Mouse (Mus musculus) spleen, adult 2 months (tissue): ENCODE data around the gene Moap1. TPM values are rescaled to one million over a fixed set of nuclear protein-coding genes. Genes with fewer than 3 reads are reported as not detected.

Experiments
- DNase-seq, 2 experiments: peaks; one replicate each; pipeline versions ENCODE4 v3.0.0 to v3.0.0-alpha.2; 2012 to 2021; ENCODE audit warnings: low spot score in 2 of 2, low read depth in 1 of 2
- H3K27ac ChIP-seq: fragments of 200-500 bp; 2 replicates; pipeline ENCODE4 v1.5.1; 2012; ENCODE audit warnings: low read length, inconsistent platforms; ENCODE audit not compliant: insufficient read depth
- H3K27me3 ChIP-seq: fragments of 200-500 bp; 2 replicates; pipeline ENCODE4 v1.6.1; 2012; ENCODE audit warnings: mild to moderate bottlenecking, moderate library complexity, low read length, inconsistent platforms; ENCODE audit not compliant: control insufficient read depth, insufficient read depth
- H3K36me3 ChIP-seq: fragments of 200-500 bp; 2 replicates; pipeline ENCODE4 v1.6.1; 2012; ENCODE audit warnings: mild to moderate bottlenecking, low read length, inconsistent platforms; ENCODE audit not compliant: control insufficient read depth, insufficient read depth
- H3K4me1 ChIP-seq: fragments of 200-500 bp; 2 replicates; pipeline ENCODE4 v1.6.1; 2011; ENCODE audit warnings: inconsistent platforms; ENCODE audit not compliant: control insufficient read depth, insufficient read depth, insufficient read length
- H3K4me3 ChIP-seq: fragments of 200-500 bp; 2 replicates; pipeline ENCODE4 v1.5.1; 2011; ENCODE audit warnings: mild to moderate bottlenecking, inconsistent platforms; ENCODE audit not compliant: insufficient read depth, insufficient read length; ENCODE audit errors: extremely low read depth
- CTCF ChIP-seq: fragments of 200-500 bp; IDR thresholded peaks from 2 replicates; pipeline ENCODE4 v1.5.1; 2011; ENCODE audit warnings: mild to moderate bottlenecking, inconsistent platforms; ENCODE audit not compliant: insufficient read depth, insufficient read length, insufficient replicate concordance; ENCODE audit errors: extremely low read depth
- POLR2A ChIP-seq: fragments of 200-500 bp; IDR thresholded peaks from 2 replicates; pipeline ENCODE4 v1.6.1; 2011; ENCODE audit warnings: low read depth, low read length, inconsistent platforms
- WGBS: fragments of 180-500 bp; shearing (Covaris S2); methylation state at CpG from one replicate; pipeline ENCODE4 v1.1.7; 2018; 5-methylcytosine and 5-hydroxymethylcytosine counted together
- polyA plus RNA-seq: library from polyadenylated mRNA; depleted of rRNA; stranded (reverse); fragments of >200 nt; gene quantifications from 2 replicates; pipeline ENCODE4 v1.2.3, GENCODE M21; 2012

Gene Moap1
- polyA plus RNA-seq, 1 experiment: 0.32 TPM

DNA sequence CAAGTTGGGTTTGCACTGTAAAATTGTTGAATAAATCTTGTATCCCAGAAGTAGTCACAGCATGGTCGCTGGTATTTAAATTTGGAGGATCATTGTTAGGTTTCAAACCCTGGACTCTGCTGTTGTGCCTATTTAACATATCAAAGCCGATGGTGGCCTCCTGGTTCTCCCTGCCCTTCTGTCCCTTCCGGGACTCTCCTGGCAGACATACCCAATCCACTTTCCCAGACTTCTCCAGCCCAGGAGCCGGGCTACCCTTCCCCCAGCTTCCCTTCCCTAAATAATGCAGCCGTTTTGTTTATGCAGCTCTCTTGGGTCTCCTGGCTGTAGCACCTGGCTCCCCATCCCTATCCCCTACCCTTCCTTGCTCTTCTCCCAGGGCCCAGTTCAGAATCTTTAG is 15.5 kb upstream of the Moap1 start:
- H3K27ac ChIP-seq: no peak overlapping the region
- DNase-seq: no peak
- TF ChIP-seq CTCF (no peak), POLR2A (no peak)
- H3K4me1 ChIP-seq: peaks cover 2% of the 10 kb centered on the region; the same call in 1 of the 2 replicates
- H3K36me3 ChIP-seq: peaks cover 6% of the 10 kb centered on the region
- no peaks in the 10 kb centered on the region for H3K27me3 ChIP-seq
- 22% methylated on average over 5 of the region's 5 CpGs for WGBS
- peak overlapping the region; percentile 98; the same call in 1 of the 2 replicates for H3K4me3 ChIP-seq

DNA sequence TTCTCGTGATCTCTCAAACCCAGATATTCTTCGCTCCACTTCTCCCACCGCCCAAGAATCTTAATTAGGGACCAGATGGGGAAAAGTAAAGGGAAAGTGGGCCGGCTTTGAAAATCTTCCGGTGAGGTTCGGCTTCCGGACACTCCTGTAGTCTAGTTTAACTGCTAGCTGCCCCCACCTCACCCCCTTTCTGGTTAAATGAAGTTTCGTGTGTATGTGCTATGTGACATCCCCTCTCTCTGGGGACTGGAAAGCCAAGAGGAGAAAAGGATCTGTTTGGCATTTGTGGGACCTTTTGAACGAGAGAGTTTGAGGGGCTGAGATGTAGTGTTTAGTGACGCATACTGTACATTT is 14.9 kb upstream of the Moap1 start, which contains the start of gene Gm20604:
Gene Gm20604, minus strand, starts transcription at position 270 of the 354 bp plus-strand sequence.
- peaks cover 2% of the 10 kb centered on the region; the same call in 1 of the 2 replicates for H3K4me1 ChIP-seq
- H3K4me3 ChIP-seq: peak within 1 kb of the TSS; percentile 98
- H3K27me3 ChIP-seq: no peaks in the 10 kb centered on the region
- under 1% methylated on average over 10 of the region's 10 CpGs for WGBS
- DNase-seq: no peak
- peaks cover 3% of the 10 kb centered on the region for H3K36me3 ChIP-seq
- H3K27ac ChIP-seq: peak within 1 kb of the TSS; percentile 81
- TF ChIP-seq POLR2A (no peak), CTCF (no peak)

- Histone ChIP-seq H3K4me3 (peak within 1 kb of the TSS; percentile 98), H3K4me1 (peaks cover 2% of the 10 kb centered on the region; the same call in 1 of the 2 replicates), H3K27me3 (no peaks in the 10 kb centered on the region), H3K36me3 (peaks cover 3% of the 10 kb centered on the region), H3K27ac (peak within 1 kb of the TSS; percentile 81)
- peak; percentile 35; the same call in 1 of the 2 replicates for TF ChIP-seq CTCF
- TF ChIP-seq POLR2A: peak; percentile 21
- under 1% methylated on average over 71 of the region's 73 CpGs for WGBS
- peak; percentile 90 to 93 for DNase-seq
Measured at GRCm38 (mm10) chr12:102757689-102758402, 14.4 kb upstream of the Moap1 start, which contains the start of the genes Gm28051, Gon7 and Ubr7. Gm28051 (minus strand) TSS chr12:102757765. Gon7 (minus strand) TSS chr12:102757803. Ubr7 (plus strand) TSS chr12:102757967.

DNA sequence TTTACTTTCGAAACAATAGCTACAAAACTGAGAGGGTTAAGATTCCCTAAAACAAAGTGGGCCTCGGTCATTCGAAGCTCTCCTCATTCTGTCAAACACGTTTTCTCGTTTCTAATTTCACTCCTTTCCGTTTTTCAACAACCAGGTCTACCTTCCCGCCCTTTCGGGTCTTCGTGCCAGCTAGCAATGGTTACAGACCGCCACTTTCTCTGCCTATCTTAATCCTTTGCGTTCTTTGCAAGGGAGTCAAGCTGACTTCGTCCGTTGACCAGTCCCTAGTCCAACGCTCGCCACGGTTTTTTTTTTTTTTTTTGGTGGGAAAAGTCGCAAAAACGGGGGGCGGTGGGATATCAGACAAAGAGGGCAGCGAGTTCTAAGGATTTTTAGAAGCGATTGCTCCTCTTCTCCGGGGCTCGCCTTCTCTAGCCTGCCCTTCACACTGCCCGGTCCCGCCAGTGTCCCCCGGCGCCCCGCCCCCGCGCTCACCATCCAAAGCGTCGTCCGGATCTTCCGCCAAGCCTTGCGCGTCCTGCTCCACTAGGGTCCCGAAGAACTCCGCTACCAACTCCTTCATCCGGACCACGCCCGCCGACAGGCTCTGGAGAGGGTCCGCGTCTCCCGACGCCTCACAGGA is 13.7 kb upstream of the Moap1 start:
- H3K4me3 ChIP-seq: peak overlapping the region; percentile 82
- TF ChIP-seq POLR2A (no peak), CTCF (no peak)
- WGBS: 1% methylated on average over 46 of the region's 46 CpGs
- no peak for DNase-seq
- H3K27me3 ChIP-seq: no peaks in the 10 kb centered on the region
- peak overlapping the region; percentile 81 for H3K27ac ChIP-seq
- peaks cover 2% of the 10 kb centered on the region; the same call in 1 of the 2 replicates for H3K4me1 ChIP-seq
- H3K36me3 ChIP-seq: no peaks in the 10 kb centered on the region; the same call in 1 of the 2 replicates

DNA sequence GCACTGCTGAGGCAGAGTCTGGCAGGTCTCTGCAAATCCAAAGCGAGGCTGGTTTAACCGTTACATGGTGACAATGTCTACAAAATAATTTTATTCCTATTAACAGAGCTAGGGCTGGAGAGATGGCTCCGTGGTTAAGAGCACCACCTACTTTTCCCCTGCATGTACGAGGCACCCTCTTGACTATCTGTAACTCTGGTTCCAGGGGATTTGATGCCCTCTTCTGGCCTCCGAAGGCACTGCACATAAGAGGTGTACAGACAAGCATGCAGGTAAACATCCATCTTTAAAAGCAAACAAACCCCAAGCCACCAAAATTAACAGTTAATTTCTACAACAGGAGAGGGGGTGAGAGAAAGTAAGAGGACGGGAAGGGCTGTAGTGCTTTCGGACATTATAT is 12.8 kb upstream of the Moap1 start:
- H3K4me3 ChIP-seq: no peak overlapping the region
- 85% methylated on average over 7 of the region's 7 CpGs for WGBS
- peak; percentile 27 to 29 for DNase-seq
- no peak overlapping the region for H3K27ac ChIP-seq
- no peaks in the 10 kb centered on the region for H3K36me3 ChIP-seq
- TF ChIP-seq POLR2A: no peak
- no peak for TF ChIP-seq CTCF
- H3K27me3 ChIP-seq: no peaks in the 10 kb centered on the region
- peaks cover 2% of the 10 kb centered on the region; the same call in 1 of the 2 replicates for H3K4me1 ChIP-seq

- H3K27me3 ChIP-seq: no peaks in the 10 kb centered on the region
- no peak for TF ChIP-seq CTCF
- no peak for TF ChIP-seq POLR2A
- 82% methylated on average over 3 of the region's 3 CpGs for WGBS
- no peak for DNase-seq
- H3K4me3 ChIP-seq: no peak overlapping the region
- H3K36me3 ChIP-seq: no peaks in the 10 kb centered on the region
- H3K4me1 ChIP-seq: no peaks in the 10 kb centered on the region; the same call in 1 of the 2 replicates
- H3K27ac ChIP-seq: no peak overlapping the region
Measured at GRCm38 (mm10) chr12:102748256-102748655, 4.8 kb upstream of the Moap1 start.

DNA sequence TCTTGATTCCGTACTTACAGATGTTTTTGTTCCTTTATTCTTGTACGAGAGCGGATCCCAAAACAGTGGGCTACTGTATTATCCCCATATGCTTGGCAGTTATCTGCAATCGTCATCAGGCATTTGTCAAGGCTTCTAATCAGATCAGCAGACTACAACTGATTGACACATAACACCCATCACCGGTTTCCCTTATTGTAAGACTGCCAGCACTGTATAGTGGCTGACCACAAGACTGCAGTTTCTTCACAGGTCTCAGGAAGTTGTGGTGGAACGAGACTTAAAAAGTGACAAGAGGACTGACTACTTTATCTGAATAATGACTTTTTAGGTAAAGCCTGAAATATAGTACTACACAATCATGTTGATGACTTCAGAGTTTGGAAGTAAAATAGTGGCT is 1.4 kb upstream of the Moap1 start:
- Histone ChIP-seq H3K4me3 (no peak overlapping the region), H3K27ac (no peak overlapping the region), H3K36me3 (no peaks in the 10 kb centered on the region), H3K4me1 (peaks cover 2% of the 10 kb centered on the region; the same call in 1 of the 2 replicates), H3K27me3 (no peaks in the 10 kb centered on the region)
- no peak for TF ChIP-seq POLR2A
- TF ChIP-seq CTCF: no peak
- DNase-seq: peak in 1 of 2 experiments; percentile 64
- 16% methylated on average over 6 of the region's 6 CpGs for WGBS
